Mouse (Mus musculus) embryonic facial prominence, embryonic 12.5 days (tissue): ENCODE results near the gene Pygo1. TPM values are rescaled to one million over a fixed set of nuclear protein-coding genes. Genes with fewer than 3 reads are reported as not detected.

ENCODE experiments used
- ATAC-seq: fragments of 200-750 bp; cut with Nextera tagmentation; 2 replicates; pipeline ENCODE4 v1.8.0; 2017; ENCODE audit not compliant: insufficient number of reproducible peaks, insufficient read depth, low FRiP score, low TSS enrichment
- H3K27ac ChIP-seq: fragments of 300-500 bp; sonication (generic); 2 replicates; pipeline ENCODE4 v1.5.1; 2016; ENCODE audit warnings: mild to moderate bottlenecking
- H3K27me3 ChIP-seq: fragments of 300-500 bp; sonication (generic); 2 replicates; pipeline ENCODE4 v1.6.1; 2016; ENCODE audit warnings: mild to moderate bottlenecking, moderate library complexity
- H3K36me3 ChIP-seq: fragments of 300-500 bp; sonication (generic); 2 replicates; pipeline ENCODE4 v1.6.1; 2016; ENCODE audit warnings: mild to moderate bottlenecking
- H3K4me1 ChIP-seq: fragments of 300-500 bp; sonication (generic); 2 replicates; pipeline ENCODE4 v1.6.1; 2016
- H3K4me2 ChIP-seq: fragments of 300-500 bp; sonication (generic); replicated peaks from 2 replicates; pipeline ENCODE4 v1.6.1; 2016; ENCODE audit warnings: mild to moderate bottlenecking, moderate library complexity
- H3K4me3 ChIP-seq: fragments of 300-500 bp; sonication (generic); 2 replicates; pipeline ENCODE4 v1.5.1; 2016; ENCODE audit warnings: mild to moderate bottlenecking
- H3K9ac ChIP-seq: fragments of 300-500 bp; sonication (generic); 2 replicates; pipeline ENCODE4 v1.6.1; 2016; ENCODE audit warnings: mild to moderate bottlenecking, moderate library complexity
- H3K9me3 ChIP-seq: fragments of 300-500 bp; sonication (generic); 2 replicates; pipeline ENCODE4 v1.6.1; 2016; ENCODE audit warnings: mild to moderate bottlenecking, moderate library complexity
- WGBS: fragments of 180-500 bp; shearing (Covaris S2); methylation state at CpG from one replicate; pipeline ENCODE4 v1.1.7; 2016; 5-methylcytosine and 5-hydroxymethylcytosine counted together
- polyA plus RNA-seq: library from polyadenylated mRNA; unstranded; fragments of >200 nt; fragmentation: Nextera tagmentation; extraction: Ambion mirVana; gene quantifications from 2 replicates; pipeline ENCODE4 v1.2.1, GENCODE M21; 2016

Pygo1 gene
- 11.7 TPM in 2 replicates for polyA plus RNA-seq

- no peaks in the 10 kb centered on the region for H3K27me3 ChIP-seq
- H3K4me2 ChIP-seq: peak within 1 kb of the TSS; percentile 91
- H3K9ac ChIP-seq: peak within 1 kb of the TSS; percentile 95
- H3K4me1 ChIP-seq: peaks cover 17% of the 10 kb centered on the region
- H3K4me3 ChIP-seq: peak within 1 kb of the TSS; percentile 83
- H3K9me3 ChIP-seq: no peaks in the 10 kb centered on the region
- peak within 1 kb of the TSS; percentile 94 for H3K27ac ChIP-seq
- ATAC-seq: peak; percentile 77
- H3K36me3 ChIP-seq: no peaks in the 10 kb centered on the region
- WGBS: under 1% methylated on average over 100 of the region's 108 CpGs
Measured at GRCm38 (mm10) chr9:72925021-72925934, at the start of gene Pygo1. Pygo1 (plus strand) TSS chr9:72925645.

- no peak overlapping the region for H3K4me2 ChIP-seq
- no peaks in the 10 kb centered on the region for H3K27me3 ChIP-seq
- H3K9ac ChIP-seq: no peak overlapping the region
- no peaks in the 10 kb centered on the region for H3K9me3 ChIP-seq
- H3K36me3 ChIP-seq: no peaks in the 10 kb centered on the region
- H3K4me1 ChIP-seq: peaks cover 48% of the 10 kb centered on the region
- 79% methylated on average over 2 of the region's 2 CpGs for WGBS
- no peak overlapping the region for H3K4me3 ChIP-seq
- no peak for ATAC-seq
- no peak overlapping the region for H3K27ac ChIP-seq
Measured at GRCm38 (mm10) chr9:72875878-72876277, 49.6 kb upstream of the Pygo1 start.

- Histone ChIP-seq H3K9me3 (no peaks in the 10 kb centered on the region), H3K27me3 (no peaks in the 10 kb centered on the region), H3K9ac (no peak overlapping the region), H3K4me3 (no peak overlapping the region), H3K36me3 (no peaks in the 10 kb centered on the region), H3K4me2 (no peak overlapping the region), H3K4me1 (peaks cover 40% of the 10 kb centered on the region), H3K27ac (peak overlapping the region; percentile 46)
- WGBS: 36% methylated on average over 11 of the region's 11 CpGs
- ATAC-seq: no peak
Measured at GRCm38 (mm10) chr9:72877905-72878304, 47.5 kb upstream of the Pygo1 start.

GRCm38 (mm10) chr9:72878656-72879055 lies 46.8 kb upstream of the Pygo1 start:
- Histone ChIP-seq H3K36me3 (no peaks in the 10 kb centered on the region), H3K9me3 (no peaks in the 10 kb centered on the region), H3K27ac (peak overlapping the region; percentile 18; the same call in 1 of the 2 replicates), H3K27me3 (no peaks in the 10 kb centered on the region), H3K4me1 (peaks cover 47% of the 10 kb centered on the region), H3K9ac (no peak overlapping the region), H3K4me2 (no peak overlapping the region), H3K4me3 (no peak overlapping the region)
- 37% methylated on average over 6 of the region's 6 CpGs for WGBS
- ATAC-seq: no peak

- no peak overlapping the region for H3K9ac ChIP-seq
- H3K36me3 ChIP-seq: no peaks in the 10 kb centered on the region
- H3K4me1 ChIP-seq: peaks cover 49% of the 10 kb centered on the region
- no peak overlapping the region for H3K27ac ChIP-seq
- ATAC-seq: no peak
- 57% methylated on average over 3 of the region's 3 CpGs for WGBS
- no peaks in the 10 kb centered on the region for H3K9me3 ChIP-seq
- no peaks in the 10 kb centered on the region for H3K27me3 ChIP-seq
- no peak overlapping the region for H3K4me3 ChIP-seq
- H3K4me2 ChIP-seq: no peak overlapping the region
Measured at GRCm38 (mm10) chr9:72879601-72880000, 45.8 kb upstream of the Pygo1 start.

- H3K36me3 ChIP-seq: no peaks in the 10 kb centered on the region
- no peak overlapping the region for H3K9ac ChIP-seq
- 25% methylated on average over 16 of the region's 16 CpGs for WGBS
- ATAC-seq: 0 out of 2 replicates have a peak, but pooled peaks have one; percentile 37
- H3K4me3 ChIP-seq: no peak overlapping the region
- H3K4me1 ChIP-seq: peaks cover 49% of the 10 kb centered on the region
- peak overlapping the region; percentile 60 for H3K27ac ChIP-seq
- no peaks in the 10 kb centered on the region for H3K9me3 ChIP-seq
- no peak overlapping the region for H3K4me2 ChIP-seq
- no peaks in the 10 kb centered on the region for H3K27me3 ChIP-seq
Measured at GRCm38 (mm10) chr9:72880225-72880960, 45.1 kb upstream of the Pygo1 start.

GRCm38 (mm10) chr9:72881026-72881768 lies 44.2 kb upstream of the Pygo1 start:
- no peaks in the 10 kb centered on the region for H3K27me3 ChIP-seq
- no peak overlapping the region for H3K4me2 ChIP-seq
- no peak overlapping the region for H3K9ac ChIP-seq
- no peaks in the 10 kb centered on the region for H3K36me3 ChIP-seq
- no peak for ATAC-seq
- no peak overlapping the region for H3K4me3 ChIP-seq
- 13% methylated on average over 15 of the region's 15 CpGs for WGBS
- no peaks in the 10 kb centered on the region for H3K9me3 ChIP-seq
- H3K4me1 ChIP-seq: peaks cover 49% of the 10 kb centered on the region
- H3K27ac ChIP-seq: no peak overlapping the region

- WGBS: 19% methylated on average over 3 of the region's 3 CpGs
- Histone ChIP-seq H3K4me1 (peaks cover 33% of the 10 kb centered on the region), H3K9me3 (no peaks in the 10 kb centered on the region), H3K4me2 (no peak overlapping the region), H3K9ac (no peak overlapping the region), H3K27ac (no peak overlapping the region), H3K4me3 (no peak overlapping the region), H3K36me3 (no peaks in the 10 kb centered on the region), H3K27me3 (no peaks in the 10 kb centered on the region)
- peak; percentile 67; the same call in 1 of the 2 replicates for ATAC-seq
Measured at GRCm38 (mm10) chr9:72883940-72884339, 41.5 kb upstream of the Pygo1 start.

GRCm38 (mm10) chr9:72889777-72890176 lies 35.7 kb upstream of the Pygo1 start:
- Histone ChIP-seq H3K9me3 (no peaks in the 10 kb centered on the region), H3K4me1 (no peaks in the 10 kb centered on the region; the same call in 1 of the 2 replicates), H3K4me3 (no peak overlapping the region), H3K36me3 (peaks cover 12% of the 10 kb centered on the region; the same call in 1 of the 2 replicates), H3K4me2 (no peak overlapping the region), H3K27ac (0 out of 2 replicates have a peak overlapping the region, but pooled peaks have one; percentile 50), H3K27me3 (no peaks in the 10 kb centered on the region), H3K9ac (no peak overlapping the region)
- WGBS: 59% methylated on average over 1 of the region's 1 CpGs
- ATAC-seq: no peak

GRCm38 (mm10) chr9:72890499-72891085 lies 34.9 kb upstream of the Pygo1 start:
- peak; percentile 59; the same call in 1 of the 2 replicates for ATAC-seq
- Histone ChIP-seq H3K27ac (peak overlapping the region; percentile 50), H3K4me1 (no peaks in the 10 kb centered on the region; the same call in 1 of the 2 replicates), H3K36me3 (peaks cover 15% of the 10 kb centered on the region; the same call in 1 of the 2 replicates), H3K27me3 (no peaks in the 10 kb centered on the region), H3K4me2 (peak overlapping the region; percentile 22; the same call in 1 of the 2 replicates), H3K9me3 (no peaks in the 10 kb centered on the region), H3K4me3 (no peak overlapping the region), H3K9ac (no peak overlapping the region)
- 17% methylated on average over 10 of the region's 10 CpGs for WGBS

- no peaks in the 10 kb centered on the region for H3K27me3 ChIP-seq
- H3K36me3 ChIP-seq: peaks cover 15% of the 10 kb centered on the region; the same call in 1 of the 2 replicates
- H3K4me1 ChIP-seq: no peaks in the 10 kb centered on the region; the same call in 1 of the 2 replicates
- no peaks in the 10 kb centered on the region for H3K9me3 ChIP-seq
- no peak for ATAC-seq
- no peak overlapping the region for H3K4me3 ChIP-seq
- H3K9ac ChIP-seq: no peak overlapping the region
- no peak overlapping the region for H3K4me2 ChIP-seq
- WGBS: 91% methylated on average over 5 of the region's 5 CpGs
- no peak overlapping the region for H3K27ac ChIP-seq
Measured at GRCm38 (mm10) chr9:72892761-72893160, 32.7 kb upstream of the Pygo1 start.
